Mouse (Mus musculus): Measurements from ENCODE around the gene Tef. TPM values are rescaled to one million over a fixed set of nuclear protein-coding genes. Genes with fewer than 3 reads are reported as not detected.

Tef gene
- polyA plus RNA-seq, 1 experiment, result 33.9 TPM

- Histone ChIP-seq H3K4me3 (ENCODE audit: low read depth, low read length) (no peak overlapping the region), H3K27ac (ENCODE audit: insufficient read depth, low read length) (0 out of 2 replicates have a peak overlapping the region, but pooled peaks have one; percentile 16), H3K4me1 (ENCODE audit: control insufficient read depth, insufficient read depth, low read length) (no peaks in the 10 kb centered on the region)
These were observed 10.7 kb downstream of the Tef start for GRCm38 (mm10) chr15:81812696-81813631.

GRCm38 (mm10) chr15:81813986-81814705, 11.9 kb downstream of the Tef start:
- peaks cover 20% of the 10 kb centered on the region for H3K36me3 ChIP-seq (ENCODE audit: control insufficient read depth, insufficient read depth, low read length, poor library complexity, severe bottlenecking)
- no peaks in the 10 kb centered on the region for H3K27me3 ChIP-seq (ENCODE audit: control insufficient read depth, insufficient read depth, low read length, poor library complexity, severe bottlenecking)
- no peak overlapping the region for H3K4me3 ChIP-seq (ENCODE audit: low read depth, low read length)
- H3K4me1 ChIP-seq (ENCODE audit: control insufficient read depth, insufficient read depth, low read length), result no peaks in the 10 kb centered on the region
- no peak for TF ChIP-seq CTCF (IDR thresholded peaks at IDR 0.05; ENCODE audit: low read depth, low read length)
- no peak for TF ChIP-seq EP300 (IDR thresholded peaks at IDR 0.05; ENCODE audit: insufficient read depth, low read depth, low read length)
- no peak for TF ChIP-seq POLR2A (IDR thresholded peaks at IDR 0.05; ENCODE audit: insufficient read depth, low read length)
- no peaks in the 10 kb centered on the region for H3K9me3 ChIP-seq (replicated peaks; ENCODE audit: control insufficient read depth, insufficient read depth, low read length, poor library complexity, severe bottlenecking)
- no peak overlapping the region for H3K27ac ChIP-seq (ENCODE audit: insufficient read depth, low read length)
- no peak overlapping the region for H3K9ac ChIP-seq (ENCODE audit: low read depth, poor library complexity, severe bottlenecking)

More at GRCm38 (mm10) chr15:81812696-81813631, 10.7 kb downstream of the Tef start:
- H3K9me3 ChIP-seq (replicated peaks; ENCODE audit: control insufficient read depth, insufficient read depth, low read length, poor library complexity, severe bottlenecking), result no peaks in the 10 kb centered on the region
- peaks cover 19% of the 10 kb centered on the region for H3K36me3 ChIP-seq (ENCODE audit: control insufficient read depth, insufficient read depth, low read length, poor library complexity, severe bottlenecking)
- no peaks in the 10 kb centered on the region for H3K27me3 ChIP-seq (ENCODE audit: control insufficient read depth, insufficient read depth, low read length, poor library complexity, severe bottlenecking)
- peak overlapping the region; percentile 91 for H3K9ac ChIP-seq (ENCODE audit: low read depth, poor library complexity, severe bottlenecking)
- TF ChIP-seq EP300 (IDR thresholded peaks at IDR 0.05; ENCODE audit: insufficient read depth, low read depth, low read length) (no peak), POLR2A (IDR thresholded peaks at IDR 0.05; ENCODE audit: insufficient read depth, low read length) (no peak), CTCF (IDR thresholded peaks at IDR 0.05; ENCODE audit: low read depth, low read length) (no peak)

- no peak for TF ChIP-seq POLR2A (IDR thresholded peaks at IDR 0.05; ENCODE audit: insufficient read depth, low read length)
- no peaks in the 10 kb centered on the region for H3K4me1 ChIP-seq (ENCODE audit: control insufficient read depth, insufficient read depth, low read length)
- H3K27me3 ChIP-seq (ENCODE audit: control insufficient read depth, insufficient read depth, low read length, poor library complexity, severe bottlenecking), result no peaks in the 10 kb centered on the region
- no peak overlapping the region for H3K27ac ChIP-seq (ENCODE audit: insufficient read depth, low read length)
- peaks cover 21% of the 10 kb centered on the region for H3K36me3 ChIP-seq (ENCODE audit: control insufficient read depth, insufficient read depth, low read length, poor library complexity, severe bottlenecking)
- H3K4me3 ChIP-seq (ENCODE audit: low read depth, low read length), result no peak overlapping the region
- no peak overlapping the region for H3K9ac ChIP-seq (ENCODE audit: low read depth, poor library complexity, severe bottlenecking)
- no peaks in the 10 kb centered on the region for H3K9me3 ChIP-seq (replicated peaks; ENCODE audit: control insufficient read depth, insufficient read depth, low read length, poor library complexity, severe bottlenecking)
These were observed 12.6 kb downstream of the Tef start for GRCm38 (mm10) chr15:81814716-81815370.

- Histone ChIP-seq H3K9me3 (replicated peaks; ENCODE audit: control insufficient read depth, insufficient read depth, low read length, poor library complexity, severe bottlenecking) (no peaks in the 10 kb centered on the region), H3K36me3 (ENCODE audit: control insufficient read depth, insufficient read depth, low read length, poor library complexity, severe bottlenecking) (peaks cover 29% of the 10 kb centered on the region), H3K4me3 (ENCODE audit: low read depth, low read length) (no peak overlapping the region), H3K4me1 (ENCODE audit: control insufficient read depth, insufficient read depth, low read length) (no peaks in the 10 kb centered on the region), H3K9ac (ENCODE audit: low read depth, poor library complexity, severe bottlenecking) (no peak overlapping the region), H3K27me3 (ENCODE audit: control insufficient read depth, insufficient read depth, low read length, poor library complexity, severe bottlenecking) (no peaks in the 10 kb centered on the region), H3K27ac (ENCODE audit: insufficient read depth, low read length) (no peak overlapping the region)
- TF ChIP-seq CTCF (IDR thresholded peaks at IDR 0.05; ENCODE audit: low read depth, low read length) (no peak), EP300 (IDR thresholded peaks at IDR 0.05; ENCODE audit: insufficient read depth, low read depth, low read length) (no peak)
These were observed 16.2 kb downstream of the Tef start for GRCm38 (mm10) chr15:81818404-81818803.

- H3K36me3 ChIP-seq (ENCODE audit: control insufficient read depth, insufficient read depth, low read length, poor library complexity, severe bottlenecking), result peaks cover 16% of the 10 kb centered on the region
- H3K9ac ChIP-seq (ENCODE audit: low read depth, poor library complexity, severe bottlenecking), result no peak overlapping the region
- TF ChIP-seq POLR2A (IDR thresholded peaks at IDR 0.05; ENCODE audit: insufficient read depth, low read length), result no peak
- no peak for TF ChIP-seq EP300 (IDR thresholded peaks at IDR 0.05; ENCODE audit: insufficient read depth, low read depth, low read length)
- TF ChIP-seq CTCF (IDR thresholded peaks at IDR 0.05; ENCODE audit: low read depth, low read length), result no peak
- H3K4me3 ChIP-seq (ENCODE audit: low read depth, low read length), result no peak overlapping the region
- H3K9me3 ChIP-seq (replicated peaks; ENCODE audit: control insufficient read depth, insufficient read depth, low read length, poor library complexity, severe bottlenecking), result no peaks in the 10 kb centered on the region
- H3K27ac ChIP-seq (ENCODE audit: insufficient read depth, low read length), result no peak overlapping the region
- no peaks in the 10 kb centered on the region for H3K4me1 ChIP-seq (ENCODE audit: control insufficient read depth, insufficient read depth, low read length)
- no peaks in the 10 kb centered on the region for H3K27me3 ChIP-seq (ENCODE audit: control insufficient read depth, insufficient read depth, low read length, poor library complexity, severe bottlenecking)
These were observed 20.4 kb downstream of the Tef start for GRCm38 (mm10) chr15:81822631-81823030.

Data from ES-Bruce4 (cell line).